Mouse (Mus musculus) small intestine, adult 2 months (tissue): Measurements from ENCODE around the gene Actl10.

Experiments
- CTCF ChIP-seq: fragments of 200-500 bp; IDR thresholded peaks from 2 replicates; pipeline ENCODE4 v1.5.1; 2012; ENCODE audit warnings: low read depth, mild to moderate bottlenecking, control low read depth, inconsistent platforms, low read length, moderate library complexity, mixed read lengths; ENCODE audit not compliant: insufficient replicate concordance, insufficient read length; ENCODE audit errors: extremely low read depth
- POLR2A ChIP-seq: fragments of 200-500 bp; IDR thresholded peaks from 2 replicates; pipeline ENCODE4 v1.6.1; 2012; ENCODE audit warnings: low read depth, mild to moderate bottlenecking, control low read depth, inconsistent platforms, low read length, moderate library complexity

- no peak for TF ChIP-seq CTCF
- no peak for TF ChIP-seq POLR2A
Observed at GRCm38 (mm10) chr2:154508450-154508849, 43.1 kb upstream of the Actl10 start.
